Mouse (Mus musculus) cerebellum, adult 11 months (tissue): ENCODE measurements around the gene Tbl1x.

Experiments used
- DNase-seq: peaks from one replicate; pipeline ENCODE4 v3.0.0; 2022

The Tbl1x gene

DNA sequence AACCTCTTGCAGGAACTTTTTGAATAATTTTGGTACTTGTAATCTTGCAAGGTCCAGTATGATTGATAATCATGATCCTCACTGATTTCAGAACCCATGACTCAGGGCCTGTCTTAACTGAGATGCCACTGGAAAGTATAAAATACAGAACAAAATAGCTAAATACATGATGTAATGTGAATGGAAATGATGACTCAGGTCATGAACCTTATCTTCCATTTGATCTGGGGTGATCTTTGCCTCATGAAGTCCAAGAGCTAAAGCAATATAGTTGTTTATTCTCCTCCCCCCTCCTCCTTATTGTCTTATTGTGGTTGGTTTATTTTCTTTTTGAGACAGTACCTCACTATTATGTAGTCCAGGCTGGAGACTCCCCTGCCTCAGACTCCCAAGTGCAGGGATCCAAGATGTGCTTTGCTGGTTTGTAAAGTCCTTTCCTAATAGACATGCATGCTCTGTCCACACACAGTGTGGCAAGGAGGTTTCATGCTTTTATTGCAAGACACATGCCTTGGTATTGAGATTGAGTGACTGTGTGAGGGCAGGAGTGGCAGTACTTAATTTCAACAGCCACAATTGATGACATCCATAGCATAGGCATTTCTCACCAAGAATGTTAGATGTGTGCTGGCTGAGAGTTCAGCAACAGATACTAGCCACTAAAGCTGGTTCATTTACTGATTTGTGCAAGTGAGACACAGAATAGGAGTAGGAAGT lies 34.7 kb downstream of the Tbl1x start:
- no peak for DNase-seq

- no peak for DNase-seq
Observed at GRCm38 (mm10) chrX:77546448-77546847, 35.6 kb downstream of the Tbl1x start.

DNA sequence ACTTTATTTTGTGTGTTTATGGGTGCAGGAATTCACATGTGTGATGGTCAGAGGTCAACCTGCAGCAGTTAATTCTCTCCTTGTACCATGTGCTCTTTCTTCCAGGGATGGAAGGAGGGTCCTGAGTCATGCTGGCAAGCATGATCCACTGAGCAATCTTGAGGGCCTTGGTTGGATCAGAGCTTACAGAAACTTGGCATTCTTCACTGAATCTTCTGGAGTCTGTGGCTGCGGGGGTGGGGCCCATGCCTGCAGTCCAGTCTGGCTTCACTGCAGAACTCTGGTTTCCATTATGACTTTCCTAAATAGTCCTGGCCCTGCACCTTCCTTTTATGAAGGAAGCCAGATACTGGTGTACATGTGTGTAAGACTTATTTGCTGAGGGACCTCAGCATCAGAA lies 38.1 kb downstream of the Tbl1x start:
- no peak for DNase-seq

DNA sequence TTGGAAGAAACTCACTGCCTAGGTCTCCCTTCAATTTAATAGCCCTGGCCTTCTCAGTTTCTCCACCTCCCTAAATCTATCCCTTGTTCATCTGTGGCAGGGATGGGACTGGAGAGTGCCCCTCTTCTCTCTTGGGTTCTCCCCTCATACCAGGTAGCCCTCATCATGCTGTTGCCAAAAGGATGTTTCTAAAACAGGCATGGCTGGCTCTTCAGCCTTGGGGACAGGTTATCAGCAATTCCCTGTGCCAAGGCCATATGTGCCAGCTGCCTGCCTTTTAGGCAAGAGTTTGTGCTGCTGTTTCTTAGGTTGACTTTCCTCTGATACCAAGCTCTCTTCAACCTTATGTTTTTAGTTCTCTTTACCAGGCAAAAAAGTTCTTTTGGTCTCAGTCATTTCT lies 39.6 kb downstream of the Tbl1x start:
- no peak for DNase-seq

DNA sequence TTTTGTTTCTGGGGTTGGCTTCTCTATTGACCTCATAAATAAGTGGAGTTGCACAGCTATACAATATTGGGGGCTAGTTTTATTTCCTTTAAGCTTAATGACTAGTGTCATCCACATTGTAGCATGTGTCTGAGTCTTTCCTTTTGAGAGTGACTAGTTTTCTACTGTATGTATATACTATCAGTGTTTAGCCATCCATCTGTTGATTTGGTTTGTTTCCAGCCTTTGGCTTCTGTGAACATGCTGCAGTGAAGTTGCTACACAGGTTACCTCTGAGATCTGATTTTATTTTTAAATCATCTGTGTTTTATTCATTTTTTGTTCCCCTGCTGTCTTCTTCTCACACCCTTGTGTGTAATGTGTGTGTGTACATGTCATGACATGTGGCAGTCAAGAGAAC lies 40.5 kb downstream of the Tbl1x start:
- no peak for DNase-seq

DNA sequence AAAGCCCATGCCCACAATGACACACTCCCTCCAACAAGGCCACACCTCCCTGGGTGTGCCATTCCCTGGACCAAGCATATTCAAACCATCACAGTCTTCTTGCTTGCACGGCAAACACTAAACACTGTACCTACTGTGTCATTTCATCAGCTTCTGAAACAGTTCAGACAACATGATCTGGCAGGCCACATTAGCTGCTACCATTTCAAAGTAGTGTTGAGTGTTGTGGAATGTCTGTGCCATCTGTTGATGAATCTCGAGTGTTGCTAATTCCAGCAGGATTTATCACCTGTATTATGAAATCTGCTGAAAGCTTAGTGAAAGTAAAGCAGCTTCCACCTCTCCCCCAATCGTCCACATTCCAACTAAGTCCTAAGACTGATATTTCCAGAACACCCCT lies 41.3 kb downstream of the Tbl1x start:
- no peak for DNase-seq

- no peak for DNase-seq
Observed at GRCm38 (mm10) chrX:77555985-77556384, 45.2 kb downstream of the Tbl1x start.

DNA sequence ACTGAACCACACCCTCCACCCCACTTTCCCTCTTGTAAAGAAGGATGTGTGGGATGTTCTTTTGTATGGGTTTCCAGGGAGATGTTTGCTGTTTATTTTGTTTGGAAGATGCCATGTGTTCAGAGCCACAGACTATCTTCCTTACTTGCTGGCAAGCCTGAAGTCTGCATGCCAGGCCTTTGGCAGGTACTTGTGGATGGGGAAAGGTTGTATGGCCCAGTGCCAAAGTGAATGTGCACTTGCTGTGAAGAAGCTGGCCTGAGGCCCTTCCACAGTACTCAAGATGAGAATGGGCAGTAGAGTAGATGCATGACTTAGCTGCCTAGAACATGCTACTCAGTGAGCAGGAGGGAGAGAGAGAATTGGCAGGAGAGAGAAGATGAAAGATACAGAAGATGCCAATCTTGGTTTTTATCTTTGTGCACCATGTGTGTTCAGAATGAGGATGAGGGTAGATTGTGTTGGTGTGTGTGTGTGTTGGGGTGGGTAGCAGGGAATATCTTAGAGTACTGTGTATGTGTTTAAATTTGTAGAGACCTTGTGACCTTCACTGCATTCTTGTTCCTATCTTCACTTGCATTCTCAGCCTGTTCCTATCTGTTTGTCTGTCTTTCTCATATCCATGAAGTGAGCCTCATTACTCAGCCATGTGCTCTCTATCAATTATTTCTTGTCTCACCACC lies 48.5 kb downstream of the Tbl1x start:
- DNase-seq = peak; percentile 56

DNA sequence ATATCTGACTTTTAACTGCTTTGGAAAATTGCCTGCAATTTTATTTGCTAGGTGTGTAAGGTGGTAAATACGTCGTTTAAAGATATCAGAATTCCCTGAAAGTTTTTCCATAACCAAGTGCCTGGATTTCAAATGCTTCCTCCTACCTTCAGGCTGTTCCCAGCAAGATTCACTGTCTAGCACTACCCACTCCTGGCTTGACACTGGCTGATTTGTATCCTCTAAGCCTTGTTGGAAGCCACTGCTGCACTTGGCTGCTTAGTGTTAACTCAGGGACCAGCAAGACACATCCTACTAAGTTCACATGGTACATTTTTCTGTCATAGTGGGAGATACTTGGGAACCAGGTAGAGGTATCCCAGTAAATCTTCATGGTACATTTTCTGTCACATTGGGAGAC lies 52.8 kb downstream of the Tbl1x start:
- DNase-seq = no peak

GRCm38 (mm10) chrX:77566739-77567138 lies 55.9 kb downstream of the Tbl1x start:
- no peak for DNase-seq

DNA sequence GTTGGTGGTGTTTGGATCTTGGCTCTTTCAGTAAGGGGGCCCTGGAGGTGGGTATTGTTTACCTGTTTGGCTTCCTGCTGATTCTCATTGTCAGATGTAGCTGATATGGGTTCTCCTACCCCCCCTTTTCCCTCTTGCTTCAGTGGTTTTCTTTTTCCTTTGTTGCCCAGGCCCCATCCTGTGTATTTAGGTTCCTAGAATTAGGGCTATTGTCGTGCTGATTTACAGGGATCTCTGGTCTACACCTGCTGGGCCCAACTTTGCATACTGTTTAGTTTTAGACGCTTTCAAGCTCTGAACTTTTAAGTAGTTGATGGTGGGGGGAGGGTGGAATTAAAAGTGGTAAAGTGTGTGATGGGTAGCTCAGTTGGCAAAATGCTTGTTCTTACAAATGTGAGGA lies 57.2 kb downstream of the Tbl1x start:
- no peak for DNase-seq

- DNase-seq = no peak
Observed at GRCm38 (mm10) chrX:77573743-77574142, 62.9 kb downstream of the Tbl1x start.

DNA sequence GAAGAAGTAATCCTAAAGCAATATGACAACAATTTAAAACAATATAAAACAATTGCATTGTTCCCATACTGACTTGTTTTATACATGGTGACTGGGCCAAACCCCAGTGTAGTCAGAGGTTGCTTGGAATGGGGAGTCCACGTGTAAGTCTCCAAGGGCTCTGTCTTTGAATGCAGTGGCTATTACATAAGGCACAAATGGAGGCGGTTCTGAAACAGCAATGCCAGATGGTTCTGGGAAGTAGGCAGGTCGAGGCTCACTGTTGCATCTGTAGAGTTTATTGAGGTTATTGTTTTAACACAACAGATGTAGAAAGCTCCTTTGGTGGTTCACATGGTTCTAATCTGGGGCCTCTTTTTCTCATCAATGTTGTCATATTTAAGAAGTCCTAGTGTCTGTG lies 66.3 kb downstream of the Tbl1x start:
- DNase-seq = no peak

DNA sequence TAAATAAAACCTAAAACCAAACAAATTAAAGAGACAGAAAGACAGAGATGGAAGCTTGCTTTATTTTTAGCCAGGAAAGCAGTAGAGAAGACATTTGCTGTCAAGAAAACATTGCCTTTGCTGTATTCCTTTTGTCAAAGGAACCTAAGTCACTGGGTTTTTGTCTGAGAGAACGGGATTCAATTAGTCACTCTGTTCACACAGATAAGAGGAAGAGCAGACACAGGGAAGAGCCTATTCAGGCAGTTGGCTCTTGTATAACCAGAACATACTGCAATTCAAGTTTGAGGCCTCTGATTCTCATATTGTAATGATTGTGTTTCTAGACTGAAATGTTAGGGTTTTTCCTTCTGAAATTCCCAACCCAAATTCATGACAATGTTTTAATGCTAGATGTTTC lies 67.4 kb downstream of the Tbl1x start:
- no peak for DNase-seq

DNA sequence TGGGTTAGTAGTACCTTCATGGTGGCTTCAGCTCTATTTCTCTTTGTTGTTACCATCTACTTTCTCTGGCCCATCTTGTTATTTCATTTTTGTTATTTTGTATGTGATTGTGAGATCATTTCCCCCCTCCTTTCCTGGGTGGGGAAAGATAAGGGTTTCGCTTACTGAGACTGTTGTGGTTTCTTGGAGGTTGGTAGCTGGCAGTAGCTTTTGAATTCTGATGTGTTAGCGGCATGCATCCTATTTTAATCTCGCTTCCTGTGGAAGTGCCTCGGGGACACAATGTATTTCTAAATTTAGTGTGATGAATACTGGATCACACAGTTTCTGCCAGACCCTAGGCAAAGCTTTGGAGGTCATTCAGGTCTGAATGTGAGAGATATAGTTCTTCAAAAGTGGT lies 69.2 kb downstream of the Tbl1x start:
- no peak for DNase-seq

DNA sequence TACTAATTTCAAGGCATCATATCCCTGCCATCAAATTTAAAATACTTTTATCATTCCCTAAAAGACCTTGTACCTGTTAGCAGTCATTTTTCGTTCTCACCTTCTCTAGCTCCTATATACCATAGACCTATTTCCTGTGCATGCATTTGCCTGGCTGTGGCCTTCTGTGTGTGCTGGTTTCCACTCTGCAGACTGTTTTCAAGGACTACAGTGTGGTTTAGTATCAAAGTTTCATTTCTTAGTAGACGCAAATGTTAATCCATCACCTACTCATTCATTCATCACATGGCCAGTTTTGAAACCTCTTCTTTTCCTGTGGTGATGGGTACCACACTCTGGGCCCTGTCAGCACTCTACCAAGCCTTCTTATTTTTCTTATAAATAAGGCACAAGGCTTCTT lies 75.2 kb downstream of the Tbl1x start:
- no peak for DNase-seq

DNA sequence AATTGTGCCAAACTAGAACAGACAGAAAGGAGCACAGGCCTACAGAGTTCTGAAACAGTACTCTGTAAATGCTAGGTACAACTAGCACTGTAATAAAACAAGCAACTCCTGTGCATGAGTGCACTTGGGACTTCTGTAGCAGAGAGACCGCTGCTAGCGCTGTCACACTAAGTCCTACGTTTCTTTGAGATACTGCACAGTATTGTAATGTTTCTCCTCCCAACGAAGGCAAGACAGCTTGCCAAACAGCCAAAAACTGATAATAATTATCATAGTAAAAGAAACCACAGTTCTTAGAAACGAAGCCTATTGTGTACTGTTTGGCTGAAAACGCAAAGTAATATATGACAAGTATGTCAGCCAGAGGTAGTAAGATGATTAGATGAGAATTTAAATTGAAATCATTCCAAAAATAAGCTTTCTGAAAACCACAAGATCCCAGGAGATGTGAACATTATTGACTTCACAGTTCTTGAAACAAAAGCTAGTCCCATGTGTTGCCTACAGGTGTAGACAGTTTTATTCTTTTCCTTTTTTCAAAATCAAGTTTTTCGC lies 83.9 kb downstream of the Tbl1x start:
- no peak for DNase-seq

DNA sequence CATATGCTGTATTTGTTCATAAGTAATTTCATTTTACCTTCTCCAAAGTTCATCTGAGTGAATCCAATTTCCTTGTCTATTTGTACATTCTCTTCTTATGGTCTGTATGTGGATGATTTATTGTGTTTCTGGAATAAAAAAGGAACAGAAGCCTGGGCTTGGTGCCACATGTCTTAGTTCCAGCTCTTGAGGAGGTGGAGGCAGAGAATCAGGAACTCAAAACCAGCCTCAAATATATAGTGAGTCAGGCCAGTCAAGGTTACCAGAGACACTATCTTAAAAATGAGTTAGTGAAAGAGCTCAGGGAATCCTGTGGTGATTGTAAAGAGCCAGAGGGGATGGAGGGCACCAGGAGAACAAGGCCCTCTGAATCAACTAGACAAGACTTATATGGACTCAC lies 86.9 kb downstream of the Tbl1x start:
- DNase-seq = peak; percentile 30

GRCm38 (mm10) chrX:77598736-77599135 lies 87.9 kb downstream of the Tbl1x start:
- no peak for DNase-seq

DNA sequence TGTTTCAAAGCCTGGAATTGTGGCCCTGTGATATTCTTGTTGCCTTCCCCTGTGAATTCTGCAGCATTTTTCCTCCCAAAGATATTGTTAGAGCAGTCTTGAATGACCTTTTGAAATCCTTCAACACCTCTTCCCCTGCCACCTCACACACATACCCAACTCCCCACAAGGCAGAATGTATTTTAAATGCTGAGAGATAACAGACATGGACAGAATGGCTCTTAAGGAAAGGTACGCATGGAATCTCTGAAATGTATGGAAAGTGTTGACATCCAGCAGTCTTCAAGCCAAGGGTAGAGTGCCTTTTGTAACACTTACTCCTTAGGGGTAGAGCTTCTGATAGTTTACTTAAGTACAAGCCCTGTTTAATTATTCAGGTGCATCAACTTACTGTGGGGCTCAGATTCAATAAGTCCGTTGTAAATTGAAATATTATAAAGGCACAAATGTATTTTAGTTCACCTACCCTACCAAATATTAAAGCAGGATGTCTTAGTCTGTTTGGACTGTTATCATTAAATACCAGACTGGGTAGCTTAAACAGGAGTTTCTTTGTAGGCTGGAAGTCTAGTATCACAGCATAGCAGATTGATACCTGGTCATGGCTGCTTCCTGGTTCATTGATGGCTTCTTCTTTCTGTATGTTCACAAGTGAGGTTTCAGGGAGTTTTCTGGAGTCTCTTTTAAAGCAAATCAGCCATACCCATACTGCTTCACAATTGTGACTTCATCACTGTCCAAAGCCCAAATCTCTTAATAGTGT lies 92.9 kb downstream of the Tbl1x start:
- no peak for DNase-seq

GRCm38 (mm10) chrX:77607488-77607887 lies 96.7 kb downstream of the Tbl1x start:
- no peak for DNase-seq

DNA sequence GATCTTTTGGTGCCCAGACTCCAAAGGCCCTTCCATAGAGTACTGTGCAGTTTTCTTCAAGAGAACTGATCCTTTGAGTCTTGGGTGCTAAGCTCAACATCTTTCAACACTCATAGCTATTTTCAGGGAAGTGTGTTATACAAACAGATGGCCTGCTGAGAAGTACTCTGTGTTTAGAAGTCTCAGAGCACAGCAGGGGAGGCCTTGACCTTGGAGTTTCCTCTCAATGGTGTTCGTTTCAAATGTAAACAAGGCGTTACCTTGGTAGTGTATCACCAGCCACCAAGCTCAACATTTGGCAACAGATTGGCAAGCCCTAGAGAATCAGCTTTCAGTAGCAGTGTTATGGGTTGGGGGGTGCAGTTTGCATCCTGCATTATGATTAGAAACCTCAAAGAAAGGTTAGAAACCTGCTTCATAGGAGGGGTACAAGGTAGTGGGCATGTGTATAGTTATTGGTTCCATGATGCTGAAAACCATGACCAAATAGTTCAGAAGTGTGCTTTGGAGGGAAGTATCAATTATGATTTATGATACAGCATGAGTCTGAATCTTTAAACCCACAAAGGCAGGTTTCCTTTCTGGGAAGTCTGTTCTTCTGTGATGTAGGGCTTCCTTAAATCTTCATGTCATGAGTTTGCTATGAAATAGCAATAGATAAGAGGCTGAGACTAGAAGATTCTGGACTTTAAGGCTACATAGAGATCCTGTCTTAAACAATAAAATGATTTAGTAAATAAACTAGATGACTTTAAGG lies 98.3 kb downstream of the Tbl1x start:
- DNase-seq = no peak

DNA sequence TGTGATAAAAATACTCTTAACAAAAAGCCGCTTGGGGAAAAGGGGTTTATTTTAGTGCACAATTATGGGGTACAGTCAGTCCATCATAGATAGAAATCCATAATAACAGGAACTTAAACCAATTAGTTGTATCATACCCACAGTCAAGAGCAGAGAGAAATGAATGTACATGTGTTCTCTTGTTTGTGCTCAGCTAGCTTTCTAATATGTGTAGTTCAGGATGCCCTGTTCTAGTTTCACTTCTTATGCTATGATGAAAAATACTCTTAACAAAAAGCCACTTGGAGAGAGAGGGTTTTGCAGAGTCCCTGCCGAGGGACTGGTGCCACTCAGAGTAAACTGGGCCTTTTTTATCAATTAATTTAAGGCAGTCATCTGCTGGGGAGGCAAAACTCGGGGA lies 101.1 kb downstream of the Tbl1x start:
- no peak for DNase-seq
